Mouse (Mus musculus) leukemia stem cell, adult 10-12 weeks (primary cell): Measurements from ENCODE around the gene Tbx3. TPM values are rescaled to one million over a fixed set of nuclear protein-coding genes. Genes with fewer than 3 reads are reported as not detected.

ENCODE experiments used
- polyA plus RNA-seq: library from polyadenylated mRNA; stranded (reverse); fragments of >175 nt; gene quantifications from 2 replicates; pipeline ENCODE4 v1.2.3, GENCODE M21; 2012; ENCODE audit warnings: low replicate concordance

Tbx3 gene
- 0.26 and 1.5 TPM in 2 replicates for polyA plus RNA-seq

DNA sequence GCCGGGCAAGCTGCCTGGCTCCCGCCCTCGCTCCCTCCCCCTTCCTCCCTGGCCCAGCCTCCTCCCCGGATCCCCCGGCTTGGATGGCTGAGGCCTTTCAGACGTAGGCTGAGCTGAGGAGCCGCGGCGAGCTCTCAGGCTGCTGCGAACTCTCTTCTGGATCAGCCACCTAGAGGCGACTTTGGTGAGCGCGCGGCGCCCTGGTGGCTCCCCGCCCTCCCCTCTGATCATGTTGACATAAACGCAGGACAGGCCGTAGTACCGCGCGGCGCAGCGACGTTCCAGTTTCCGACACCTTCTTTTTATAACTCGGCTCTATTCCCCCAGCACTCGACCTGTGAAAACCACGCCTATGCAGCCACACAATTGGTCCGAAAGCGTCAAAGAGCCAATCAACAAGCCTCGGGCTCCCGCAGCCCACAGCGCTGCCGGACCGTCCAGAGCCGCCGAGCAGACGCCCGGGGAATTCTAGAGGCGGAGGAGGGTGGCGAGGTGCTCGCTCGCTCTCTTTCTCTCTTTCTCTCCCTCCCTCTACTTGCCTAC is at the start of gene Tbx3:
Tbx3 (plus strand) TSS at position 104 of the 543 bp plus-strand sequence.

Other genes with a start within 250 kb of the Tbx3 start
- not detected in 2 replicates for gene Tbx5, start 162.0 kb downstream of the Tbx3 start, polyA plus RNA-seq